Mouse (Mus musculus): Measurements from ENCODE around the gene Wwp2.

DNA sequence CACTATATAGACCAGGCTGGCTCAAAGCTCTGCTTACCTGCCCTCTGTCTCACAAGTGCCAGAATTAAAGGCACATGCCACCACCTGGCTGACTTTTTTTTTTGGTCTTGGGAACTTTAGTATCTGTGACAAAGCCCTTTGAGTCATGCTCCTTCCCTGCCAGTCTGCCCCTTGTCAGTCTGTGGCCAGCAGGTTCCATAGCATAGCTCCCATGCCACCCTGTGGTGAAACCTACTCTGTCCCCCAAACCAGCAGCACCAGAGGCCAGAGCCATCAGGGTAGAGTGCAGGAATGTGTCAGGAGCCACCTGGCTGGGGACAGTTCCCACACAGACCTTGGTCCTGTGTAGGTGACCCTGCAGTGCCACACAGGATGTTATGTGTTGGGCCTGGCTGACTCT, 55.7 kb downstream of the Wwp2 start:
- no peak for TF ChIP-seq ZC3H11A (IDR thresholded peaks at IDR 0.05; ENCODE audit: borderline replicate concordance, low read depth, low read length)
- no peak for TF ChIP-seq HCFC1 (IDR thresholded peaks at IDR 0.05; ENCODE audit: borderline replicate concordance, insufficient read depth, low read length)

Data from ES-E14 (cell line).